Mouse (Mus musculus): ENCODE measurements around the gene Lhfpl3. TPM values are rescaled to one million over a fixed set of nuclear protein-coding genes. Genes with fewer than 3 reads are reported as not detected.

Lhfpl3 gene
- polyA plus RNA-seq, 1 experiment from 2014 or later = 0.05 TPM

DNA sequence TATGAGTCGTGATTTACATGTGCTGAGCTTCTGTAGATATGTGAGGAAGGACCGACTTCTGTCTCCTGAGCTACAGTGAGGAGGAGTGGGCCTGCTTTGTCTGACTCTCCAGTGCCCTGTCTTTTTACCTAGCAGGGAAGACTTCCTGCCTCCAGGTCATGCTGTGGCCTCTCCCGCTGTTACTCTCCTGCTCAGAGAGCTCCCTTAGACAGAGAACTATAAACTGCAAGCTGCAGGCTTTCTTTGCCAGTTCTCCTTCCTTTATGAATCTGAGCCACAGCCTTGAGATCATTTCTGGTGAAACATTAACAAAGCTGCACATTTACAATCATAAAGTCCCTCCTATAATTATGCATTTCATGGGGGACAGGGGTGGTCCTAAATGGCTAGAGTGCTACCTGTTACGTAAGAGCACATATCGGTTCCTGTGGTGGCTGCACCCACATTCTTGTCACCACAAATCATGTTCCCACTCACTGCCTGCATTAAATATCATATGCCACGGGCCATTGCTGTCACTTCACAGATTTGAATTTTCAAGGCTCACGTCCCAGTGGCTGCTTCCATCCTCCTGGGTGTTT lies 303.3 kb downstream of the Lhfpl3 start:
- H3K4me1 ChIP-seq (replicated peaks; ENCODE audit: control insufficient read depth, insufficient read depth, low read length) = no peaks in the 10 kb centered on the region
- H3K4me2 ChIP-seq (replicated peaks; ENCODE audit: low read depth) = peak overlapping the region; percentile 32; the same call in 1 of the 2 replicates
- no peak overlapping the region for H3K27ac ChIP-seq (ENCODE audit: low read depth, low read length)
- 38% methylated on average over 7 of the region's 7 CpGs for WGBS
- no peaks in the 10 kb centered on the region for H3K9me3 ChIP-seq (ENCODE audit: control insufficient read depth)
- no peak overlapping the region for H3K4me3 ChIP-seq (ENCODE audit: low read depth, low read length)
- H3K36me3 ChIP-seq (ENCODE audit: control insufficient read depth, insufficient read depth) = no peaks in the 10 kb centered on the region
- no peak overlapping the region for H3K9ac ChIP-seq (ENCODE audit: low read depth, low read length)
- TF ChIP-seq CTCF (IDR thresholded peaks at IDR 0.05; ENCODE audit: low read depth) = no peak
- H3K27me3 ChIP-seq (replicated peaks; ENCODE audit: control insufficient read depth, insufficient read depth, low read length) = no peaks in the 10 kb centered on the region
- peak; percentile 53 for ATAC-seq

GRCm38 (mm10) chr5:23051458-23051857 lies 305.6 kb downstream of the Lhfpl3 start:
- ATAC-seq = no peak
- H3K27me3 ChIP-seq (replicated peaks; ENCODE audit: control insufficient read depth, insufficient read depth, low read length) = no peaks in the 10 kb centered on the region
- H3K4me3 ChIP-seq (ENCODE audit: low read depth, low read length) = no peak overlapping the region
- no peaks in the 10 kb centered on the region for H3K9me3 ChIP-seq (ENCODE audit: control insufficient read depth)
- H3K36me3 ChIP-seq (ENCODE audit: control insufficient read depth, insufficient read depth) = no peaks in the 10 kb centered on the region
- no peak overlapping the region for H3K27ac ChIP-seq (ENCODE audit: low read depth, low read length)
- no peak overlapping the region for H3K4me2 ChIP-seq (replicated peaks; ENCODE audit: low read depth)
- no peak overlapping the region for H3K9ac ChIP-seq (ENCODE audit: low read depth, low read length)
- WGBS = 76% methylated on average over 5 of the region's 5 CpGs
- no peak for TF ChIP-seq CTCF (IDR thresholded peaks at IDR 0.05; ENCODE audit: low read depth)
- no peaks in the 10 kb centered on the region for H3K4me1 ChIP-seq (replicated peaks; ENCODE audit: control insufficient read depth, insufficient read depth, low read length)

DNA sequence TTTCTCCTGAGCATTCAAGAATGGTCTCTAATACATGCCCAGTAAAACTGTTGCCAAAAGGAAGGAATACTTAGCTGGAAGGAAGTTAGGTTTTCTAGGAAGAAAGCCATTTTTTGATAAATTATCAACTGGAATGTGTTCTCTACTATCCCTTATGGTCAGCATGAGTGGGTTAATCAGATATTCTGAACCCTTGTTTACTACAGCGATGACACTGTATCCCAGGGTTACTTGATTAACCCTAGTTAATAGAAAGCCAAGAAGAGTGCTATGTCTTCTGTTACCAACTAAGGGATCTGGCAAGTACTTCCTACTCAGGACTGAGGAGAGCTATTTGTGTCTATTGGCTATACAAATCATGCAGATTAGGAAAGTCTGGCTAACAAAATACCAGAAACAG lies 349.0 kb downstream of the Lhfpl3 start:
- no peaks in the 10 kb centered on the region for H3K4me1 ChIP-seq (replicated peaks; ENCODE audit: control insufficient read depth, insufficient read depth, low read length)
- ATAC-seq = no peak
- 71% methylated on average over 1 of the region's 1 CpGs for WGBS
- no peaks in the 10 kb centered on the region for H3K27me3 ChIP-seq (replicated peaks; ENCODE audit: control insufficient read depth, insufficient read depth, low read length)
- no peak overlapping the region for H3K9ac ChIP-seq (ENCODE audit: low read depth, low read length)
- H3K27ac ChIP-seq (ENCODE audit: low read depth, low read length) = no peak overlapping the region
- no peak for TF ChIP-seq CTCF (IDR thresholded peaks at IDR 0.05; ENCODE audit: low read depth)
- no peak overlapping the region for H3K4me3 ChIP-seq (ENCODE audit: low read depth, low read length)
- no peak overlapping the region for H3K4me2 ChIP-seq (replicated peaks; ENCODE audit: low read depth)
- H3K36me3 ChIP-seq (ENCODE audit: control insufficient read depth, insufficient read depth) = no peaks in the 10 kb centered on the region
- H3K9me3 ChIP-seq (ENCODE audit: control insufficient read depth) = no peaks in the 10 kb centered on the region

GRCm38 (mm10) chr5:23106536-23106935 lies 360.7 kb downstream of the Lhfpl3 start:
- no peak overlapping the region for H3K27ac ChIP-seq (ENCODE audit: low read depth, low read length)
- no peaks in the 10 kb centered on the region for H3K27me3 ChIP-seq (replicated peaks; ENCODE audit: control insufficient read depth, insufficient read depth, low read length)
- no peaks in the 10 kb centered on the region for H3K4me1 ChIP-seq (replicated peaks; ENCODE audit: control insufficient read depth, insufficient read depth, low read length)
- no peaks in the 10 kb centered on the region for H3K9me3 ChIP-seq (ENCODE audit: control insufficient read depth)
- H3K4me2 ChIP-seq (replicated peaks; ENCODE audit: low read depth) = no peak overlapping the region
- no peak overlapping the region for H3K4me3 ChIP-seq (ENCODE audit: low read depth, low read length)
- 71% methylated on average over 2 of the region's 2 CpGs for whole genome bisulfite sequencing
- TF ChIP-seq CTCF (IDR thresholded peaks at IDR 0.05; ENCODE audit: low read depth) = no peak
- H3K36me3 ChIP-seq (ENCODE audit: control insufficient read depth, insufficient read depth) = no peaks in the 10 kb centered on the region
- ATAC-seq = no peak
- no peak overlapping the region for H3K9ac ChIP-seq (ENCODE audit: low read depth, low read length)

GRCm38 (mm10) chr5:23111307-23111706 lies 365.4 kb downstream of the Lhfpl3 start:
- Histone ChIP-seq H3K9me3 (ENCODE audit: control insufficient read depth) (no peaks in the 10 kb centered on the region), H3K4me3 (ENCODE audit: low read depth, low read length) (no peak overlapping the region), H3K4me2 (replicated peaks; ENCODE audit: low read depth) (no peak overlapping the region), H3K27me3 (replicated peaks; ENCODE audit: control insufficient read depth, insufficient read depth, low read length) (no peaks in the 10 kb centered on the region), H3K27ac (ENCODE audit: low read depth, low read length) (no peak overlapping the region), H3K4me1 (replicated peaks; ENCODE audit: control insufficient read depth, insufficient read depth, low read length) (no peaks in the 10 kb centered on the region), H3K9ac (ENCODE audit: low read depth, low read length) (no peak overlapping the region), H3K36me3 (ENCODE audit: control insufficient read depth, insufficient read depth) (no peaks in the 10 kb centered on the region)
- no peak for ATAC-seq
- no peak for TF ChIP-seq CTCF (IDR thresholded peaks at IDR 0.05; ENCODE audit: low read depth)
- 83% methylated on average over 6 of the region's 6 CpGs for WGBS

- Histone ChIP-seq H3K36me3 (ENCODE audit: control insufficient read depth, insufficient read depth) (no peaks in the 10 kb centered on the region), H3K27me3 (replicated peaks; ENCODE audit: control insufficient read depth, insufficient read depth, low read length) (no peaks in the 10 kb centered on the region), H3K9ac (ENCODE audit: low read depth, low read length) (no peak overlapping the region), H3K4me1 (replicated peaks; ENCODE audit: control insufficient read depth, insufficient read depth, low read length) (no peaks in the 10 kb centered on the region), H3K4me3 (ENCODE audit: low read depth, low read length) (no peak overlapping the region), H3K9me3 (ENCODE audit: control insufficient read depth) (no peaks in the 10 kb centered on the region), H3K27ac (ENCODE audit: low read depth, low read length) (no peak overlapping the region), H3K4me2 (replicated peaks; ENCODE audit: low read depth) (no peak overlapping the region)
- 90% methylated on average over 4 of the region's 4 CpGs for WGBS
- no peak for ATAC-seq
- TF ChIP-seq CTCF (IDR thresholded peaks at IDR 0.05; ENCODE audit: low read depth) = no peak
Observed at GRCm38 (mm10) chr5:23114249-23114648, 368.4 kb downstream of the Lhfpl3 start.

DNA sequence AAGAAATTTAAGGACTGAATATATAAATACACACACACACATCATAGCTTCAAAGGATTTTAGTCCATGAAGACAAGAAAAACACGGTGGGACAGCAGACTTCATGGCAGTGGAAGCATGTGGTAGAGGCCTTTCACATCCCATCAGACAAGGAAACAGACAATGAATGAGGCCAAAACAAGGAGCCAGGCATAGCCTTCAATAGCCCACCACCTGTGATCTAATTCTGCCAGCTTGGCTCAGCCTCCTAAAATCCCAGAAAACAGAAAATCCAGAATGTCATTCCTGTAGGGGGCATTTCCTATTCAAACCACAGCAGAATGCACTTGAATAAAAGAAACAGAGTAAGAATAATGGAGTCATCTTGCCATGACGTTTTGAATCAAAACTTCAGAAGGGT lies 381.0 kb downstream of the Lhfpl3 start:
- Histone ChIP-seq H3K9ac (ENCODE audit: low read depth, low read length) (no peak overlapping the region), H3K27ac (ENCODE audit: low read depth, low read length) (no peak overlapping the region), H3K4me2 (replicated peaks; ENCODE audit: low read depth) (no peak overlapping the region)

More for the DNA sequence above, 381.0 kb downstream of the Lhfpl3 start:
- 68% methylated on average over 2 of the region's 2 CpGs for WGBS
- no peak overlapping the region for H3K4me3 ChIP-seq (ENCODE audit: low read depth, low read length)
- no peaks in the 10 kb centered on the region for H3K4me1 ChIP-seq (replicated peaks; ENCODE audit: control insufficient read depth, insufficient read depth, low read length)
- no peak for ATAC-seq
- TF ChIP-seq CTCF (IDR thresholded peaks at IDR 0.05; ENCODE audit: low read depth) = no peak
- no peaks in the 10 kb centered on the region for H3K9me3 ChIP-seq (ENCODE audit: control insufficient read depth)
- no peaks in the 10 kb centered on the region for H3K36me3 ChIP-seq (ENCODE audit: control insufficient read depth, insufficient read depth)
- no peaks in the 10 kb centered on the region for H3K27me3 ChIP-seq (replicated peaks; ENCODE audit: control insufficient read depth, insufficient read depth, low read length)
